Mouse (Mus musculus): ENCODE data around the gene Utrn. TPM values are rescaled to one million over a fixed set of nuclear protein-coding genes. Genes with fewer than 3 reads are reported as not detected.

Gene Utrn
- polyA plus RNA-seq, 1 experiment, result 5.7 TPM

GRCm38 (mm10) chr10:12785299-12785698 is 83.9 kb downstream of the Utrn start:
- no peak overlapping the region for H3K4me3 ChIP-seq (ENCODE audit: control insufficient read depth, low read depth, low read length)
- no peaks in the 10 kb centered on the region for H3K27me3 ChIP-seq (ENCODE audit: control insufficient read depth, insufficient read depth, low read length)
- H3K27ac ChIP-seq (ENCODE audit: control insufficient read depth, insufficient read depth, low read depth, low read length), result no peak overlapping the region
- no peak for TF ChIP-seq POLR2A (IDR thresholded peaks at IDR 0.05; ENCODE audit: control insufficient read depth, low read depth, low read length)
- H3K4me1 ChIP-seq (ENCODE audit: control insufficient read depth, insufficient read depth, low read length), result no peaks in the 10 kb centered on the region
- H3K36me3 ChIP-seq (ENCODE audit: control insufficient read depth, insufficient read depth, low read length), result no peaks in the 10 kb centered on the region

GRCm38 (mm10) chr10:12781381-12781907 is 87.7 kb downstream of the Utrn start:
- H3K4me3 ChIP-seq (ENCODE audit: control insufficient read depth, low read depth, low read length), result no peak overlapping the region
- no peaks in the 10 kb centered on the region for H3K4me1 ChIP-seq (ENCODE audit: control insufficient read depth, insufficient read depth, low read length)
- TF ChIP-seq POLR2A (IDR thresholded peaks at IDR 0.05; ENCODE audit: control insufficient read depth, low read depth, low read length) (no peak), CTCF (IDR thresholded peaks at IDR 0.05; ENCODE audit: control insufficient read depth, insufficient read depth, insufficient replicate concordance, low read depth, low read length) (no peak)
- H3K36me3 ChIP-seq (ENCODE audit: control insufficient read depth, insufficient read depth, low read length), result no peaks in the 10 kb centered on the region
- H3K27ac ChIP-seq (ENCODE audit: control insufficient read depth, insufficient read depth, low read depth, low read length), result no peak overlapping the region
- no peaks in the 10 kb centered on the region for H3K27me3 ChIP-seq (ENCODE audit: control insufficient read depth, insufficient read depth, low read length)

DNA sequence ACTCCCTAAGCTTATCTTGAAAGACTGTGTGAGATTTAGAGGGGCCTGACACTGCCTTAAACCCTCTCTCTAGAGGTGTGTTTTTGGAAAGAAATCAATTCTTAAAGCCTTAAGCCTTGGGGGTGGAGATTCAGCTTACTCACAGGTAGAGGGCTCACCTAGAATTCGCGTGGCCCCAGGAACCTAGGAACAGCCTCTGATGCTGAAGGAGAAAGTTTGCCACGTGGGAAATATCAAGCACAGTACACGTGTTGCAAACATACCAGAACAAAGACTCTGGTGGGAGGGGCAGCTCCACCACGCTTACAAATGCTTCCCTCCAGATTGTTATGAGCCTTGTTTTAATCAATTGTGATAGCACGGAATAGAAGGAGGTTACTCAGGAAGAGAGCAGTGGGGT is 96.0 kb downstream of the Utrn start:
- no peak overlapping the region for H3K4me3 ChIP-seq (ENCODE audit: control insufficient read depth, low read depth, low read length)
- TF ChIP-seq CTCF (IDR thresholded peaks at IDR 0.05; ENCODE audit: control insufficient read depth, insufficient read depth, insufficient replicate concordance, low read depth, low read length) (no peak), POLR2A (IDR thresholded peaks at IDR 0.05; ENCODE audit: control insufficient read depth, low read depth, low read length) (no peak)
- H3K36me3 ChIP-seq (ENCODE audit: control insufficient read depth, insufficient read depth, low read length), result no peaks in the 10 kb centered on the region
- no peaks in the 10 kb centered on the region for H3K27me3 ChIP-seq (ENCODE audit: control insufficient read depth, insufficient read depth, low read length)
- no peak overlapping the region for H3K27ac ChIP-seq (ENCODE audit: control insufficient read depth, insufficient read depth, low read depth, low read length)
- no peaks in the 10 kb centered on the region for H3K4me1 ChIP-seq (ENCODE audit: control insufficient read depth, insufficient read depth, low read length)

DNA sequence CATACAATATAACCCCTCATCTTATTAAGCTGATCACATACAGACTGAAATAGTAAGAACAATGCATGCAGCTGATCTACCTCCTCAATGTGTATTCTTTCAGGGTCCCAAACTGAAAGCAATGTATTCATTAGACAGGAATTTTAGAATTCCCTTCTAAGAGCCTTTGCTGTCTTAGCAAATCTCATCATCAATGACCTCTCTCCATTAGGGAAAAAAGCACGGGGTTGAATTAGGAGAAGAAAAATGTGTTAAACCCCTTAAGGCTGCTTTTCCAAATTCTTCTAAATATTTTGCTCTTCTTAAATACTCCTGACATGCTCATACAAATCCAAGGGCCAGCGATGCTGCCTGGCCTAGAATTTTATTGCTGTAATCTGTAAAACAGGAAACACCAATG is 97.7 kb downstream of the Utrn start:
- H3K27me3 ChIP-seq (ENCODE audit: control insufficient read depth, insufficient read depth, low read length), result no peaks in the 10 kb centered on the region
- no peak overlapping the region for H3K27ac ChIP-seq (ENCODE audit: control insufficient read depth, insufficient read depth, low read depth, low read length)
- TF ChIP-seq CTCF (IDR thresholded peaks at IDR 0.05; ENCODE audit: control insufficient read depth, insufficient read depth, insufficient replicate concordance, low read depth, low read length), result no peak
- no peak for TF ChIP-seq POLR2A (IDR thresholded peaks at IDR 0.05; ENCODE audit: control insufficient read depth, low read depth, low read length)

GRCm38 (mm10) chr10:12762668-12763067 is 106.5 kb downstream of the Utrn start:
- no peaks in the 10 kb centered on the region for H3K27me3 ChIP-seq (ENCODE audit: control insufficient read depth, insufficient read depth, low read length)
- H3K36me3 ChIP-seq (ENCODE audit: control insufficient read depth, insufficient read depth, low read length), result no peaks in the 10 kb centered on the region
- TF ChIP-seq POLR2A (IDR thresholded peaks at IDR 0.05; ENCODE audit: control insufficient read depth, low read depth, low read length) (no peak), CTCF (IDR thresholded peaks at IDR 0.05; ENCODE audit: control insufficient read depth, insufficient read depth, insufficient replicate concordance, low read depth, low read length) (no peak)

More for the DNA sequence above, 97.7 kb downstream of the Utrn start:
- H3K4me3 ChIP-seq (ENCODE audit: control insufficient read depth, low read depth, low read length), result no peak overlapping the region
- H3K4me1 ChIP-seq (ENCODE audit: control insufficient read depth, insufficient read depth, low read length), result no peaks in the 10 kb centered on the region
- no peaks in the 10 kb centered on the region for H3K36me3 ChIP-seq (ENCODE audit: control insufficient read depth, insufficient read depth, low read length)

GRCm38 (mm10) chr10:12758702-12758988 is 110.5 kb downstream of the Utrn start:
- no peaks in the 10 kb centered on the region for H3K4me1 ChIP-seq (ENCODE audit: control insufficient read depth, insufficient read depth, low read length)
- no peaks in the 10 kb centered on the region for H3K36me3 ChIP-seq (ENCODE audit: control insufficient read depth, insufficient read depth, low read length)
- no peak overlapping the region for H3K27ac ChIP-seq (ENCODE audit: control insufficient read depth, insufficient read depth, low read depth, low read length)
- H3K27me3 ChIP-seq (ENCODE audit: control insufficient read depth, insufficient read depth, low read length), result no peaks in the 10 kb centered on the region
- TF ChIP-seq CTCF (IDR thresholded peaks at IDR 0.05; ENCODE audit: control insufficient read depth, insufficient read depth, insufficient replicate concordance, low read depth, low read length) (no peak), POLR2A (IDR thresholded peaks at IDR 0.05; ENCODE audit: control insufficient read depth, low read depth, low read length) (no peak)
- H3K4me3 ChIP-seq (ENCODE audit: control insufficient read depth, low read depth, low read length), result no peak overlapping the region

More at GRCm38 (mm10) chr10:12762668-12763067, 106.5 kb downstream of the Utrn start:
- Histone ChIP-seq H3K27ac (ENCODE audit: control insufficient read depth, insufficient read depth, low read depth, low read length) (no peak overlapping the region), H3K4me3 (ENCODE audit: control insufficient read depth, low read depth, low read length) (no peak overlapping the region), H3K4me1 (ENCODE audit: control insufficient read depth, insufficient read depth, low read length) (no peaks in the 10 kb centered on the region)

- H3K4me3 ChIP-seq (ENCODE audit: control insufficient read depth, low read depth, low read length), result no peak overlapping the region
- TF ChIP-seq POLR2A (IDR thresholded peaks at IDR 0.05; ENCODE audit: control insufficient read depth, low read depth, low read length), result no peak
- no peak for TF ChIP-seq CTCF (IDR thresholded peaks at IDR 0.05; ENCODE audit: control insufficient read depth, insufficient read depth, insufficient replicate concordance, low read depth, low read length)
- no peaks in the 10 kb centered on the region for H3K36me3 ChIP-seq (ENCODE audit: control insufficient read depth, insufficient read depth, low read length)
- H3K27me3 ChIP-seq (ENCODE audit: control insufficient read depth, insufficient read depth, low read length), result no peaks in the 10 kb centered on the region
- H3K4me1 ChIP-seq (ENCODE audit: control insufficient read depth, insufficient read depth, low read length), result no peaks in the 10 kb centered on the region
- H3K27ac ChIP-seq (ENCODE audit: control insufficient read depth, insufficient read depth, low read depth, low read length), result no peak overlapping the region
Measured at GRCm38 (mm10) chr10:12757943-12758701, 111.0 kb downstream of the Utrn start.

All from testis, adult 2 months (tissue).